Mouse (Mus musculus) olfactory bulb, adult 2 months (tissue): ENCODE measurements around the gene Mrpl47.
"Not testable (repeated sequence)": the region's sequence is repeated elsewhere in the genome, so short reads cannot be mapped to it uniquely, and the experiment has no call there.

Experiments
- CTCF ChIP-seq: fragments of 200-500 bp; IDR thresholded peaks from 2 replicates; pipeline ENCODE4 v1.5.1; 2012; ENCODE audit warnings: low read depth, mild to moderate bottlenecking, low read length, moderate library complexity; ENCODE audit not compliant: insufficient read depth
- POLR2A ChIP-seq: fragments of 200-500 bp; IDR thresholded peaks from 2 replicates; pipeline ENCODE4 v1.6.1; 2012; ENCODE audit warnings: mild to moderate bottlenecking, low read depth, low read length, moderate library complexity; ENCODE audit not compliant: insufficient read depth

GRCm38 (mm10) chr3:32704021-32704420 is 33.4 kb downstream of the Mrpl47 start:
- TF ChIP-seq POLR2A, CTCF: not testable (repeated sequence)
